Mouse (Mus musculus): Measurements from ENCODE around the gene Ctsg. TPM values are rescaled to one million over a fixed set of nuclear protein-coding genes. Genes with fewer than 3 reads are reported as not detected.
"Not testable (repeated sequence)": the region's sequence is repeated elsewhere in the genome, so short reads cannot be mapped to it uniquely, and the experiment has no call there.

Gene Ctsg
- polyA plus RNA-seq (2014; fragmentation: Nextera tagmentation; extraction: Ambion mirVana): not detected in 2 replicates

DNA sequence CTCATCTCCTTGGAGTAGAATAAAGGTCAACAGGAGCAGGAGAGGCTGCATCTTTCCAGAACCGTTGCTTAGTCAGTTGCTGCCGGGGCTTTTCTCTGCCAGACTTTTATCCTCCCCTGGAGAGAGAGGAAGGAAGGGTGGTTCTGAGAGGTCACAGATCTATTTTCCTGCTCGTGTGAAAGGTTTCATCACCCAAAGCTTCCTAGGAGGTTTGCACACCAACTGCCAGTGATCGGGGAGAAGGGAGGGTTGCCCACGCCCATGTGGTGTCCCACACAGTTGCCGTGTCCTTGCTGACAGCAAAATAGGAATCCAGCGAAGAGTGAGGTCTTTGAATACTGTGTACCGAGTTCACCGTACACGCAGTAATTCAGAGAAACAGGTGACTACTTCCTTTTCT lies at the start of gene Ctsg:
Ctsg (minus strand) TSS at position 189 of the 400 bp plus-strand sequence.
- 78% methylated on average over 10 of the region's 10 CpGs for WGBS
- H3K27ac ChIP-seq (replicated peaks; ENCODE audit: low read depth, low read length): no peak within 1 kb of the TSS
- H3K4me3 ChIP-seq (ENCODE audit: low read depth, low read length): no peak within 1 kb of the TSS
- no peak within 1 kb of the TSS for H3K9ac ChIP-seq (replicated peaks; ENCODE audit: low read length)
- ATAC-seq (replicated peaks; ENCODE audit: insufficient number of reproducible peaks, low FRiP score, low TSS enrichment, low read depth) (no peak), DNase-seq (ENCODE audit: low spot score) (no peak)
- H3K4me1 ChIP-seq (ENCODE audit: control insufficient read depth, insufficient read depth, low read length): no peaks in the 10 kb centered on the region
- H3K9me3 ChIP-seq (replicated peaks; ENCODE audit: control insufficient read depth, low read length): no peaks in the 10 kb centered on the region; the same call in 1 of the 2 replicates
- H3K4me2 ChIP-seq (ENCODE audit: low read depth, low read length): no peak within 1 kb of the TSS
- no peaks in the 10 kb centered on the region for H3K27me3 ChIP-seq (ENCODE audit: control insufficient read depth, insufficient read depth, low read length)
- no peaks in the 10 kb centered on the region for H3K36me3 ChIP-seq (replicated peaks; ENCODE audit: control insufficient read depth, insufficient read depth, low read depth, low read length)

- 96% methylated on average over 1 of the region's 1 CpGs for WGBS
- not testable (repeated sequence) for H3K9me3 ChIP-seq (replicated peaks; ENCODE audit: control insufficient read depth, low read length); H3K36me3 ChIP-seq (replicated peaks; ENCODE audit: control insufficient read depth, insufficient read depth, low read depth, low read length); DNase-seq (ENCODE audit: low spot score); ATAC-seq (replicated peaks; ENCODE audit: insufficient number of reproducible peaks, low FRiP score, low TSS enrichment, low read depth); H3K27me3 ChIP-seq (ENCODE audit: control insufficient read depth, insufficient read depth, low read length); H3K9ac ChIP-seq (replicated peaks; ENCODE audit: low read length); H3K4me2 ChIP-seq (ENCODE audit: low read depth, low read length); H3K4me3 ChIP-seq (ENCODE audit: low read depth, low read length); H3K4me1 ChIP-seq (ENCODE audit: control insufficient read depth, insufficient read depth, low read length); H3K27ac ChIP-seq (replicated peaks; ENCODE audit: low read depth, low read length)
Observed at GRCm38 (mm10) chr14:56133675-56134074, 31.3 kb upstream of the Ctsg start.

GRCm38 (mm10) chr14:56132508-56132907 lies 30.1 kb upstream of the Ctsg start, which contains the start of gene Gzmd:
Gzmd (minus strand) TSS chr14:56132608.
- not testable (repeated sequence) for H3K27me3 ChIP-seq (ENCODE audit: control insufficient read depth, insufficient read depth, low read length); H3K4me2 ChIP-seq (ENCODE audit: low read depth, low read length); H3K4me1 ChIP-seq (ENCODE audit: control insufficient read depth, insufficient read depth, low read length); H3K36me3 ChIP-seq (replicated peaks; ENCODE audit: control insufficient read depth, insufficient read depth, low read depth, low read length); H3K9me3 ChIP-seq (replicated peaks; ENCODE audit: control insufficient read depth, low read length); H3K27ac ChIP-seq (replicated peaks; ENCODE audit: low read depth, low read length); ATAC-seq (replicated peaks; ENCODE audit: insufficient number of reproducible peaks, low FRiP score, low TSS enrichment, low read depth); H3K9ac ChIP-seq (replicated peaks; ENCODE audit: low read length); H3K4me3 ChIP-seq (ENCODE audit: low read depth, low read length); DNase-seq (ENCODE audit: low spot score)
- WGBS: 86% methylated on average over 2 of the region's 2 CpGs

DNA sequence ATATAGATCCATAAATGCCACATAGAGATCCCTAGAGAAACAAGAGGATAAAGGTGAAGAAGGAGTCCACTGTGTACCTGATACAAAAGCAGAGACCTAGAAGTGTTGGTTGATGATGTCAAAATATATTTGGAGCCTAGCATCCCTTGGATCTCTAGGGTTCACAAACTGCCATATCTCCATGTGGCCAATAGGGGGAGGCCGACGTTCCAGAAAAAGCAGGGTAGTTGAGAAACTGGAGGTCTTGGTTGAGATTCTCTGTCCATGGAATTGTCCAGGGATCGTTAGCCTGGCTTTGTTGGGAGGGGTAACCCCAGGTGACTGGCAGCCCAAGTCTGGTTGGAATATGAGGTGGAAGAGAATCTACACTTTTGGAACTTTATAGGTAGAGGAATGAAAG lies 26.0 kb upstream of the Ctsg start:
- WGBS: 47% methylated on average over 3 of the region's 3 CpGs
- no peak for ATAC-seq (replicated peaks; ENCODE audit: insufficient number of reproducible peaks, low FRiP score, low TSS enrichment, low read depth)
- DNase-seq (ENCODE audit: low spot score): no peak

DNA sequence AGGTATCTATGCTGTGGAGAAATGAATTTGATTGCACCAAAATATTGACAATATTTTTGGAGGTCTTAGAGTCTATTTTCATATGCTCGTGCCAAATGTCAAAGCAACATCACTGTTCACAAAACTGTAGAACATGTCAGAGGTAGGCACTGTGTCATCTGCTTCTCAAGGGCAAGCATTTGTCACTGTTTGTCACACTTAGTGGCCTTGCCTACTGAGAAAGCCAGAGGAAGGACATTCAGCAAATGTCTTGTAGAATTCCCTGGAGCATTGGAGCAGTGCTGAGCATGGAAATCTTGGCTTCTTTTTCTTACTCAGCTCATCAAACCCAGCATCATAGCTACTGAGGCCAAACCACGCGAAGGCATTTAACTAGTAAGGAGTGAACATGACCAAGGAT lies 21.1 kb upstream of the Ctsg start:
- no peak overlapping the region for H3K4me2 ChIP-seq (ENCODE audit: low read depth, low read length)
- no peaks in the 10 kb centered on the region for H3K4me1 ChIP-seq (ENCODE audit: control insufficient read depth, insufficient read depth, low read length)
- H3K9me3 ChIP-seq (replicated peaks; ENCODE audit: control insufficient read depth, low read length): no peaks in the 10 kb centered on the region
- no peak for ATAC-seq (replicated peaks; ENCODE audit: insufficient number of reproducible peaks, low FRiP score, low TSS enrichment, low read depth)
- H3K27ac ChIP-seq (replicated peaks; ENCODE audit: low read depth, low read length): no peak overlapping the region
- no peak overlapping the region for H3K4me3 ChIP-seq (ENCODE audit: low read depth, low read length)
- H3K27me3 ChIP-seq (ENCODE audit: control insufficient read depth, insufficient read depth, low read length): no peaks in the 10 kb centered on the region
- no peak overlapping the region for H3K9ac ChIP-seq (replicated peaks; ENCODE audit: low read length)
- H3K36me3 ChIP-seq (replicated peaks; ENCODE audit: control insufficient read depth, insufficient read depth, low read depth, low read length): no peaks in the 10 kb centered on the region
- WGBS: 89% methylated on average over 3 of the region's 3 CpGs
- no peak for DNase-seq (ENCODE audit: low spot score)

More for the DNA sequence above, 26.0 kb upstream of the Ctsg start:
- H3K9me3 ChIP-seq (replicated peaks; ENCODE audit: control insufficient read depth, low read length): no peaks in the 10 kb centered on the region
- no peak overlapping the region for H3K27ac ChIP-seq (replicated peaks; ENCODE audit: low read depth, low read length)
- H3K27me3 ChIP-seq (ENCODE audit: control insufficient read depth, insufficient read depth, low read length): no peaks in the 10 kb centered on the region
- no peak overlapping the region for H3K4me3 ChIP-seq (ENCODE audit: low read depth, low read length)
- H3K4me1 ChIP-seq (ENCODE audit: control insufficient read depth, insufficient read depth, low read length): no peaks in the 10 kb centered on the region
- H3K9ac ChIP-seq (replicated peaks; ENCODE audit: low read length): no peak overlapping the region
- no peak overlapping the region for H3K4me2 ChIP-seq (ENCODE audit: low read depth, low read length)
- no peaks in the 10 kb centered on the region for H3K36me3 ChIP-seq (replicated peaks; ENCODE audit: control insufficient read depth, insufficient read depth, low read depth, low read length)

GRCm38 (mm10) chr14:56120525-56120924 lies 18.2 kb upstream of the Ctsg start, which contains the start of gene Gzme:
Gzme (minus strand) TSS chr14:56120625.
- H3K4me1 ChIP-seq (ENCODE audit: control insufficient read depth, insufficient read depth, low read length): no peaks in the 10 kb centered on the region
- no peak within 1 kb of the TSS for H3K9ac ChIP-seq (replicated peaks; ENCODE audit: low read length)
- ATAC-seq (replicated peaks; ENCODE audit: insufficient number of reproducible peaks, low FRiP score, low TSS enrichment, low read depth) (no peak), DNase-seq (ENCODE audit: low spot score) (no peak)
- H3K4me2 ChIP-seq (ENCODE audit: low read depth, low read length): no peak within 1 kb of the TSS
- H3K27me3 ChIP-seq (ENCODE audit: control insufficient read depth, insufficient read depth, low read length): no peaks in the 10 kb centered on the region
- no peaks in the 10 kb centered on the region for H3K36me3 ChIP-seq (replicated peaks; ENCODE audit: control insufficient read depth, insufficient read depth, low read depth, low read length)
- H3K27ac ChIP-seq (replicated peaks; ENCODE audit: low read depth, low read length): no peak within 1 kb of the TSS
- H3K4me3 ChIP-seq (ENCODE audit: low read depth, low read length): no peak within 1 kb of the TSS
- H3K9me3 ChIP-seq (replicated peaks; ENCODE audit: control insufficient read depth, low read length): no peaks in the 10 kb centered on the region

GRCm38 (mm10) chr14:56115531-56116310 lies 13.3 kb upstream of the Ctsg start:
- not testable (repeated sequence) for H3K4me2 ChIP-seq (ENCODE audit: low read depth, low read length); H3K4me3 ChIP-seq (ENCODE audit: low read depth, low read length); H3K27ac ChIP-seq (replicated peaks; ENCODE audit: low read depth, low read length); H3K36me3 ChIP-seq (replicated peaks; ENCODE audit: control insufficient read depth, insufficient read depth, low read depth, low read length); H3K9ac ChIP-seq (replicated peaks; ENCODE audit: low read length); ATAC-seq (replicated peaks; ENCODE audit: insufficient number of reproducible peaks, low FRiP score, low TSS enrichment, low read depth); H3K4me1 ChIP-seq (ENCODE audit: control insufficient read depth, insufficient read depth, low read length); H3K9me3 ChIP-seq (replicated peaks; ENCODE audit: control insufficient read depth, low read length); H3K27me3 ChIP-seq (ENCODE audit: control insufficient read depth, insufficient read depth, low read length); DNase-seq (ENCODE audit: low spot score)
- 91% methylated on average over 33 of the region's 33 CpGs for WGBS

- no peaks in the 10 kb centered on the region for H3K27me3 ChIP-seq (ENCODE audit: control insufficient read depth, insufficient read depth, low read length)
- no peak overlapping the region for H3K4me2 ChIP-seq (ENCODE audit: low read depth, low read length)
- H3K9me3 ChIP-seq (replicated peaks; ENCODE audit: control insufficient read depth, low read length): no peaks in the 10 kb centered on the region; the same call in 1 of the 2 replicates
- DNase-seq (ENCODE audit: low spot score): no peak
- no peak overlapping the region for H3K9ac ChIP-seq (replicated peaks; ENCODE audit: low read length)
- WGBS: 83% methylated on average over 13 of the region's 13 CpGs
- H3K4me3 ChIP-seq (ENCODE audit: low read depth, low read length): no peak overlapping the region
- no peak overlapping the region for H3K27ac ChIP-seq (replicated peaks; ENCODE audit: low read depth, low read length)
- H3K36me3 ChIP-seq (replicated peaks; ENCODE audit: control insufficient read depth, insufficient read depth, low read depth, low read length): no peaks in the 10 kb centered on the region
- no peaks in the 10 kb centered on the region for H3K4me1 ChIP-seq (ENCODE audit: control insufficient read depth, insufficient read depth, low read length)
- ATAC-seq (replicated peaks; ENCODE audit: insufficient number of reproducible peaks, low FRiP score, low TSS enrichment, low read depth): no peak
Observed at GRCm38 (mm10) chr14:56105447-56106180, 3.2 kb upstream of the Ctsg start.
